ENCODE assay signal across 15 mouse cellular contexts in the genomic region with DNA sequence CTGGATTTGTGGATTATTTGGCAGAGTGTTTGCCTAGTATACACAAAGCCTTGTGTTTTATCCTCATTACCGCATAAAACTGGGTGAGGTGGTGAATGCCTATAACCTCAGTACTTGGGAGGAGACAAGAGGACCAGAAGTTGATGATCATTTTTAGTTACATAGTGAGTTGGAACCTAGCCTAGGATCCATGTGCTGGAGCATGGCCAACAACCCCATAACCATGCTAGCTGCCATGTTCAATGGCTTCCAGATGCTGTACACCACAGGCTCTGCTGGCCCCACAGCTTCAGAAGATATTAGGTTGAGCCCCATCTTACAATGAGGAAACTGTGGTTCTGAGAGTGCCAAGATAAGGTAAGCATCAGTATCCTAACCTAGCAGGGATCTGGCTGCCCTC.
"Had no signal": no experiment of that assay in that cellular context is flagged by ENCODE, and none has a peak within 500 bp of the region (broad histone marks: within the 10 kb centered on the region; RNA-seq: fewer than 3 reads in every experiment).

No protein-coding gene starts in this region.

- H3K4me3 ChIP-seq: left cerebral cortex, adult 2 months; liver, embryonic 15.5 days; megakaryocyte, embryonic 14.5 days; midbrain, embryonic 12.5 days; myocyte; neural tube, embryonic 15.5 days had no signal

- H3K27ac ChIP-seq: left cerebral cortex, adult 2 months; liver, embryonic 15.5 days; macrophage; midbrain, embryonic 12.5 days; neural tube, embryonic 15.5 days; stomach, postnatal 0 days had no signal

- H3K4me2 ChIP-seq: liver, embryonic 11.5 days; liver, embryonic 15.5 days; midbrain, embryonic 12.5 days; neural tube, embryonic 15.5 days had no signal

- DNase-seq: kidney, adult 2 months; kidney, postnatal 25 days; lung, adult 2 months; lung, postnatal 10 days; right cerebral cortex, adult 18-20 months; thymus, postnatal 4 days had no signal

- H3K4me1 ChIP-seq: liver, embryonic 15.5 days had no signal

- H3K36me3 ChIP-seq: liver, embryonic 15.5 days; midbrain, embryonic 12.5 days; neural tube, embryonic 15.5 days had no signal

- H3K9ac ChIP-seq: liver, embryonic 15.5 days; midbrain, embryonic 12.5 days; neural tube, embryonic 15.5 days had no signal

- H3K27me3 ChIP-seq: liver, embryonic 15.5 days; midbrain, embryonic 12.5 days; neural tube, embryonic 15.5 days had no signal

- H3K9me3 ChIP-seq: liver, embryonic 15.5 days; megakaryocyte, embryonic 14.5 days; midbrain, embryonic 12.5 days; neural tube, embryonic 15.5 days had no signal
